Mouse (Mus musculus) ES-Bruce4 (cell line): ENCODE data around the gene Igsf11.

Experiments used
- CTCF ChIP-seq: IDR thresholded peaks from one replicate; pipeline ENCODE4 v1.8.1; 2011; ENCODE audit warnings: low read depth, low read length
- POLR2A ChIP-seq: IDR thresholded peaks from one replicate; pipeline ENCODE4 v1.8.1; 2011; ENCODE audit warnings: low read length; ENCODE audit not compliant: insufficient read depth

DNA sequence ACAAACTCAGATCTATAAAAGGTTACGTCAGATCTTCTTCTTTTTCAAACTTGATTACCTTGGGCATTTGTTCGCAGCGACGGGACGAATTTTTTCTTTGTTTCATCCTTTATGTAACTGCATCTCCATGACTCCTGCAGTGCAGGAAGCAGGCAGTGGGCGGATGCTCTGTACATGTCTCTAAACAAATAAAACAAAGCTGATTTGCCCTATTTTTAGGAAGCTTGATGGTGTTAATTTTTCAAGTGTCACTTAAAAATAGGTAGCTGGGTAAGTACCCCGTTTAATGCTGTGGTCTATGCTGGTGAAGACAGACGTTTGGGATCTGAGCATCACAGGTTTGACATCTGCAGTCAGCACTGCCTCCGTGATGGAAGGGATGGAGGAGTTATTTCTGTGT lies 66.3 kb downstream of the Igsf11 start:
- no peak for TF ChIP-seq CTCF
- TF ChIP-seq POLR2A = no peak
